ENCODE assay signal across 8 mouse cellular contexts in genomic region chr14:51103217-51103616, GRCm38 (mm10). TPM values are rescaled to one million over a fixed set of nuclear protein-coding genes. Genes with fewer than 3 reads are reported as not detected.
DNase-seq lines count a peak whose midpoint lies in the region; ATAC-seq and TF ChIP-seq lines count a peak whose summit lies in the region.

No protein-coding gene starts in this region.

- H3K9me3 ChIP-seq in lung, embryonic 14.5 days (ENCODE audit: low read depth, low read length): no peaks in the 10 kb centered on the region

- H3K4me3 ChIP-seq in lung, embryonic 14.5 days (ENCODE audit: low read depth, low read length): no peak overlapping the region

- H3K36me3 ChIP-seq in lung, embryonic 14.5 days (ENCODE audit: insufficient read depth): no peaks in the 10 kb centered on the region

- peak; percentile 69 for DNase-seq in 416B (ENCODE audit: low read depth)
- DNase-seq in ES-CJ7 (ENCODE audit: low read depth, low spot score): peak; percentile 56
- peak; percentile 61 to 72 for DNase-seq in cerebellum, adult 18-20 months
- peak; percentile 85 for DNase-seq in kidney, postnatal 10 days
- peak; percentile 82 for DNase-seq in lung, embryonic 14.5 days
- DNase-seq in retina, embryonic 14.5 days (ENCODE audit: low spot score): peak; percentile 85
- DNase-seq in urinary bladder, postnatal 14 days (ENCODE audit: low spot score): peak; percentile 77

- H3K27me3 ChIP-seq in lung, embryonic 14.5 days (ENCODE audit: insufficient read depth, low read length): no peaks in the 10 kb centered on the region

- peak; percentile 87 for TF ChIP-seq CTCF in lung, embryonic 14.5 days (IDR thresholded peaks at IDR 0.05; ENCODE audit: low read depth)

- no peak overlapping the region for H3K9ac ChIP-seq in lung, embryonic 14.5 days

- H3K27ac ChIP-seq in lung, embryonic 14.5 days (ENCODE audit: low read depth): no peak overlapping the region

- H3K4me1 ChIP-seq in lung, embryonic 14.5 days (ENCODE audit: insufficient read depth): no peaks in the 10 kb centered on the region

- 44% methylated on average over 3 of the region's 3 CpGs for WGBS in lung, embryonic 14.5 days

- peak; percentile 44; the same call in 1 of the 2 replicates for ATAC-seq in frontal cortex, adult (ENCODE audit: low TSS enrichment)
- ATAC-seq in lung, embryonic 14.5 days (ENCODE audit: insufficient read depth): no peak

- no peak overlapping the region for H3K4me2 ChIP-seq in lung, embryonic 14.5 days

RNA-seq across cellular contexts. Expression of gene Eddm3b, which starts 11.0 kb away (rescaled TPM):
- not detected in 2 replicates for polyA plus RNA-seq in lung, embryonic 14.5 days (2014; fragmentation: Nextera tagmentation; extraction: Ambion mirVana)

RNA-seq across cellular contexts. Expression of gene Ang, which starts 12.3 kb away (rescaled TPM):
- 5.2 and 5.6 TPM in 2 replicates for polyA plus RNA-seq in lung, embryonic 14.5 days (2014; fragmentation: Nextera tagmentation; extraction: Ambion mirVana)

RNA-seq across cellular contexts. Expression of gene Rnase4, which starts 12.3 kb away (rescaled TPM):
- 27.6 and 29.6 TPM in 2 replicates for polyA plus RNA-seq in lung, embryonic 14.5 days (2014; fragmentation: Nextera tagmentation; extraction: Ambion mirVana)

RNA-seq across cellular contexts. Expression of gene Rnase6, which starts 20.5 kb away (rescaled TPM):
- polyA plus RNA-seq in lung, embryonic 14.5 days (2014; fragmentation: Nextera tagmentation; extraction: Ambion mirVana): 1.2 and 1.4 TPM in 2 replicates

RNA-seq across cellular contexts. Expression of gene Olfr750, which starts 29.0 kb away (rescaled TPM):
- polyA plus RNA-seq in lung, embryonic 14.5 days (2014; fragmentation: Nextera tagmentation; extraction: Ambion mirVana): not detected in 2 replicates
